Mouse (Mus musculus) C2C12 (cell line): Measurements from ENCODE around the gene Cox17.

ENCODE experiments used
- CTCF ChIP-seq: IDR thresholded peaks from one replicate; pipeline ENCODE4 v1.5.1; 2011; ENCODE audit not compliant: control insufficient read depth, insufficient read depth, insufficient read length
- MAX ChIP-seq: IDR thresholded peaks from one replicate; pipeline ENCODE4 v1.6.1; 2011; ENCODE audit warnings: mild to moderate bottlenecking, control low read depth
- MYOG ChIP-seq: IDR thresholded peaks from one replicate; pipeline ENCODE4 v1.6.1; 2011; ENCODE audit not compliant: control insufficient read depth, insufficient read length; ENCODE audit errors: extremely low read depth

DNA sequence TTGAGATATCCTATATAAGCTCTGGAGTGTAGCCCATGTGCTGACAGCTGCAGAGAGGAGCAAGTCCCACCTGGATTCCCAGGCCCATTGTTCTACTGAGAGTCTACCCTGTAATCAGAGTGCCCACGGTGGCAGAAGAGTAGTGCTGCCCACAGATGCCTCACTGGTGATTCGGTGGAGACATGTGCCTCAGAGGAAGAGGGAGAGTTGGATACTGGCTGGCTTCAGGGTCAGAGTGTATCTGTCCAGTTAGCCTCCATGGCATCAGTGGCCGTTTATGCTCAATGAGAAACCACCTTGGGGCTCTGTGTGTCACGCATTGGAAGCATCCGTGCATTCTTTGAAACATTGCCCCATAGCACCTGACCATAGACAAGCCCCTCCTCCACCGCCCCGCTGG is 16.9 kb downstream of the Cox17 start:
- TF ChIP-seq MYOG (no peak), CTCF (no peak), MAX (no peak)
